Mouse (Mus musculus): Measurements from ENCODE around the gene Srl.

GRCm38 (mm10) chr16:4546838-4547237 lies 5.2 kb upstream of the Srl start:
- no peak for TF ChIP-seq CTCF (IDR thresholded peaks at IDR 0.05; ENCODE audit: borderline replicate concordance, insufficient read depth, low read depth, low read length)
- no peak for TF ChIP-seq POLR2A (IDR thresholded peaks at IDR 0.05; ENCODE audit: borderline replicate concordance, insufficient read depth, low read length)

All from cerebellum, adult 2 months (tissue).